Mouse (Mus musculus) megakaryocyte, embryonic 14.5 days (primary cell): ENCODE measurements around the gene Mapk8. TPM values are rescaled to one million over a fixed set of nuclear protein-coding genes. Genes with fewer than 3 reads are reported as not detected.

Source experiments
- H3K27me3 ChIP-seq: replicated peaks from 2 replicates; pipeline ENCODE3; 2012; ENCODE audit warnings: inconsistent platforms
- H3K36me3 ChIP-seq: replicated peaks from 2 replicates; pipeline ENCODE3; 2012; ENCODE audit warnings: low read length, inconsistent platforms, mixed read lengths
- H3K4me1 ChIP-seq: 2 replicates; pipeline ENCODE4 v1.6.1; 2012; ENCODE audit warnings: inconsistent platforms
- H3K4me3 ChIP-seq: replicated peaks from 2 replicates; pipeline ENCODE3; 2012; ENCODE audit warnings: moderate library complexity, mild to moderate bottlenecking, inconsistent platforms
- H3K9me3 ChIP-seq: 2 replicates; pipeline ENCODE4 v1.6.1; 2012; ENCODE audit warnings: inconsistent platforms
- FLI1 ChIP-seq: IDR thresholded peaks from 2 replicates; pipeline ENCODE4 v1.6.1; 2012; ENCODE audit warnings: low read length, inconsistent platforms, mixed read lengths
- GATA1 ChIP-seq: IDR thresholded peaks from 3 replicates; pipeline ENCODE4 v1.6.1; 2012; ENCODE audit warnings: mixed read lengths, low read length, inconsistent platforms, borderline replicate concordance
- polyA plus RNA-seq: library from polyadenylated mRNA; stranded (reverse); fragments of >175 nt; gene quantifications from 2 replicates; pipeline ENCODE4 v1.2.3, GENCODE M21; 2012; ENCODE audit warnings: low replicate concordance; ENCODE audit not compliant: insufficient read depth

The Mapk8 gene
- 0.76 TPM in 1 of 2 replicates, not detected in the other for polyA plus RNA-seq

DNA sequence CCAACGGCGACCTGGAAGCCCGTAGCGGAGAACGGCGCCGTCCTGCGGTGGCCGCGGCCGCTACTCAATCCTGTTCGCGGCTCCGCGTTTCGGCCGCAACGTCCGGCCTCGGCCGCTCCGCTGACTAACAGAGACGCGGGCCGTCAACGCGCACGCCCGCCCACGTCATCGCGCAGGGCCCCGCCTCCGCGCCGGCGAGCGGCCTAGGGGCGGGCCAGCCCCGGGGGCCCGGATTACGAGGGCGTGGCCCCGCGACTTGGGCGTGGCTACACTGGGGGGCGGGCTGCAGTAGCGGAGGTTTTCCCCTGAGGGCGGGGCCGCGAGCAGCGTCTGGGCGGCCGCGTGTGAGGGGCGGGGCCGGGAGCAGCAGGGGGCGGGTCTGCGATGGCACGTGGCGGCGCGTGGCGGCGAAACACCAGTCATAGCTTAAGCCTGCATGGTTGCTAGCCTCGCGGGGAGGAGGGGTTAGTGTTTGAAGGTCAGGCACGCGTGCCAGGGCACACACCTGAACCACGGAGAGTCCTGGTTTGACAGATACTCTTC, at the start of gene Mapk8:
Gene Mapk8, minus strand, starts transcription at position 132 of the 543 bp plus-strand sequence.
- TF ChIP-seq GATA1: no peak
- TF ChIP-seq FLI1: no peak

DNA sequence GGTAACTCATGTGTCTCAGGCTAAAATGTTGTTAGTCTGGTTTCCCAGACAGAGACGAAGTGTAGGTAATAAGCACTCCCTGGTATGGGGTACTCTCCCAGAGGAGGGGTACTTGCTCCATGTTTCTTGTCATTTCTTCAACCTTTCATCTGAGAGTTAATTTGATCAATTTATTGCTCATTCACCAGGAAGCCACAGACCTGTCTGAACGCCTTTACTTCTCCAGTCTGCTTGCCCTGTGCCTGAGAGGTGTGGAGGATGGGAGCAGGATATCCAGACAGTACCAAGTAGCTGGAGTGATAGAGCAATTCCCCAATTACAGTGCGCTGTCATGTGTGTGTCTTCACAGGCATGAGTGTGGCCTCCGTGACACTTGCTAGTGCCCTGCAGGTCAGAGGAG, 48.3 kb upstream of the Mapk8 start:
- no peaks in the 10 kb centered on the region for H3K9me3 ChIP-seq
- no peaks in the 10 kb centered on the region for H3K4me1 ChIP-seq
- no peaks in the 10 kb centered on the region for H3K36me3 ChIP-seq
- TF ChIP-seq GATA1: no peak
- no peak for TF ChIP-seq FLI1
- H3K4me3 ChIP-seq: no peak overlapping the region
- peaks cover 13% of the 10 kb centered on the region for H3K27me3 ChIP-seq

More for the DNA sequence above, at the start of gene Mapk8:
- Histone ChIP-seq H3K4me3 (peak within 1 kb of the TSS; percentile 95), H3K27me3 (peaks cover 14% of the 10 kb centered on the region), H3K36me3 (no peaks in the 10 kb centered on the region), H3K9me3 (no peaks in the 10 kb centered on the region), H3K4me1 (peaks cover 25% of the 10 kb centered on the region)

GRCm38 (mm10) chr14:33487805-33488550, 41.0 kb upstream of the Mapk8 start:
- Histone ChIP-seq H3K9me3 (no peaks in the 10 kb centered on the region), H3K4me1 (no peaks in the 10 kb centered on the region), H3K36me3 (no peaks in the 10 kb centered on the region), H3K27me3 (peaks cover 2% of the 10 kb centered on the region), H3K4me3 (no peak overlapping the region)
- no peak for TF ChIP-seq FLI1
- TF ChIP-seq GATA1: no peak

GRCm38 (mm10) chr14:33481991-33482390, 35.0 kb upstream of the Mapk8 start:
- no peak overlapping the region for H3K4me3 ChIP-seq
- no peaks in the 10 kb centered on the region for H3K4me1 ChIP-seq
- H3K9me3 ChIP-seq: no peaks in the 10 kb centered on the region
- no peak for TF ChIP-seq FLI1
- TF ChIP-seq GATA1: no peak
- no peaks in the 10 kb centered on the region for H3K27me3 ChIP-seq
- no peaks in the 10 kb centered on the region for H3K36me3 ChIP-seq

DNA sequence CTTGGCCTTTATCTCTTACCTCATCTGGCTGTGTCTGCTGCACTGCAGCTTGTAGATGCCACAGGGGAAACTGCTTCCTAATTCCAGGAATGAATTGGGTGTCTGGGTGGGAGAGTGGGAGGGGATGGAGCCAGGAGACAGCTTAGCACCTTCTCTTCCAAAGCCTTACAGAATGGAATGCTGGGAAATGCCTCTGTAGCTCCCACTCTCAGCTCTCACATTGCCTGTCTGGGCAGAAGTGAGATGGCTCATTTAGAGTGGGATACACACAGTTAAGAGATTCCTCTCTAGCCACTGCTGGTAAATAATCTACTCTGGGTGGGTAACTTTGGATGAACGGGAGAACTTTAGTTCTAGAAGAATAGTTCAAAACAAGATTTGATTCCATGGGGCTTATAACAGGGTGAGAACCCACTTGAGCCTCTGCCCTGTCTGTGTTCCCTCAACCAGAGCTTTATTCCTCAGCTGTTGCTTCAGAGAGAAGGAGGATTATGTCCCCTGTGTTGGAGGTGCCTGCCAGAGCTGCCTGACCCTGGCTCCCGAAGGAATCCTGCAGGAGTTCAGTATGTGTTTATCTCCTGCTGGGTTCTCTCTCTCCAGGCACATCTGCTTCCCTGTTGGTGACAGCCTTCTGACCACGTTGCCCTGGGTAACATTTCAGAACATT, 29.3 kb upstream of the Mapk8 start:
- no peak for TF ChIP-seq FLI1
- no peak for TF ChIP-seq GATA1
- Histone ChIP-seq H3K9me3 (no peaks in the 10 kb centered on the region), H3K4me3 (no peak overlapping the region), H3K27me3 (no peaks in the 10 kb centered on the region), H3K4me1 (no peaks in the 10 kb centered on the region), H3K36me3 (no peaks in the 10 kb centered on the region)

DNA sequence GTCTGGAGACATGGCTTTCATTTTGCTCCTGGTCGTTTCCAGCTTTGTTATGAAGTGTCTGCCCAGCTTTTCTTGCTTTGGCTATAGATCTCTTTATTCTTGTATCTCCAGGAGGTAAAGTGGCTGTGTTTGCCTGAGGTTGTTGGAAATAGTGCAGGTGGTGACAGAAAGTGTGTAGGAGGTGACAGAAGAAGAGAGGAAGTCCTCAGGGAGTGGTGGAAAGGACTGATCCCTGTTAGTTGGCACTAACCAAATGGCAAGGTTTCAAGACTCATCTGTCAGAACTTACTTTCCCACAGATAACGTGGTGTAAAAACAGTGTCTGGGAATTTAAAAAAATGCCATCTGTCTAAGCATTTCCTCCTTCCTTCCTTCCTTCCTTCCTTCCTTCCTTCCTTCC, 27.5 kb upstream of the Mapk8 start:
- Histone ChIP-seq H3K4me1 (no peaks in the 10 kb centered on the region), H3K9me3 (no peaks in the 10 kb centered on the region), H3K27me3 (no peaks in the 10 kb centered on the region), H3K4me3 (no peak overlapping the region), H3K36me3 (no peaks in the 10 kb centered on the region)
- TF ChIP-seq FLI1 (no peak), GATA1 (no peak)

- Histone ChIP-seq H3K27me3 (peaks cover 4% of the 10 kb centered on the region), H3K4me1 (no peaks in the 10 kb centered on the region), H3K36me3 (no peaks in the 10 kb centered on the region), H3K9me3 (peaks cover 2% of the 10 kb centered on the region; the same call in 1 of the 2 replicates), H3K4me3 (no peak within 1 kb of the TSS)
- TF ChIP-seq GATA1 (no peak), FLI1 (no peak)
These were observed 24.4 kb upstream of the Mapk8 start, which contains the start of gene Frmpd2 for GRCm38 (mm10) chr14:33471331-33471730. Gene Frmpd2, plus strand, starts transcription at chr14:33471696.

- Histone ChIP-seq H3K4me3 (no peak overlapping the region), H3K4me1 (no peaks in the 10 kb centered on the region), H3K9me3 (peaks cover 11% of the 10 kb centered on the region), H3K36me3 (no peaks in the 10 kb centered on the region), H3K27me3 (peaks cover 4% of the 10 kb centered on the region)
- no peak for TF ChIP-seq FLI1
- no peak for TF ChIP-seq GATA1
These were observed 20.8 kb upstream of the Mapk8 start for GRCm38 (mm10) chr14:33467766-33468165.

- TF ChIP-seq FLI1: no peak
- no peak for TF ChIP-seq GATA1
- Histone ChIP-seq H3K4me3 (no peak overlapping the region), H3K9me3 (peaks cover 11% of the 10 kb centered on the region), H3K4me1 (no peaks in the 10 kb centered on the region), H3K36me3 (no peaks in the 10 kb centered on the region), H3K27me3 (peaks cover 4% of the 10 kb centered on the region)
These were observed 16.7 kb upstream of the Mapk8 start for GRCm38 (mm10) chr14:33463658-33464057.

DNA sequence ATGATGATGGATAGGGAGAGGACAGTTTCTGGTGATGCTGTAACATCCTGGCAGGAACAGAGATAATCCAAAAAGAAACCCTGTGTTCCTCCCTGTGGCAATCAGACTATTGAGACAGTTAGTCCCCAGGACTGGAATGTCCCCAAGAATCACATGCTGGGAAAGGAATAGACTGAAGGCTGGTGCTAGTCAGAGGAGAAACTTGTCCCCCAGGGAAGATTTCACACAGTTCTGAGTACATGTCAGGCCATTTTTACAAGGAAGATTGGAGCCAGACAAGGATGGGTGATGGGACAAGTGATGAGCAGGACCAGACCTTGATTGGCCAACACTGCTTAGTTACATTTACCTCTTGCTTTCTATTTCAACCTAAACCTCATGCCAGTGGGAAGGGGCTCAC, 3.4 kb upstream of the Mapk8 start:
- Histone ChIP-seq H3K4me1 (peaks cover 4% of the 10 kb centered on the region; the same call in 1 of the 2 replicates), H3K4me3 (no peak overlapping the region), H3K9me3 (no peaks in the 10 kb centered on the region), H3K27me3 (peaks cover 15% of the 10 kb centered on the region), H3K36me3 (no peaks in the 10 kb centered on the region)
- no peak for TF ChIP-seq GATA1
- TF ChIP-seq FLI1: no peak
